Mouse (Mus musculus) heart, postnatal 25 days (tissue): ENCODE data around the gene Rassf2. TPM values are rescaled to one million over a fixed set of nuclear protein-coding genes. Genes with fewer than 3 reads are reported as not detected.
A peak's percentile ranks its signal among the peaks of the same experiment; 100 is the strongest.

ENCODE experiments used
- DNase-seq: peaks from one replicate; pipeline ENCODE4 v3.0.0; 2022; ENCODE audit warnings: low spot score
- intact Hi-C: fragments of 180-260 bp; cut with DNase I; formaldehyde crosslinking; loops from one replicate; pipeline ENCODE4 v1.15.1; 2025
- total RNA-seq, 2 experiments: library from RNA; stranded (reverse); gene quantifications; 2 replicates each; pipeline ENCODE4 v1.2.3; 2021

Gene Rassf2
- total RNA-seq, 2 experiments from 2014 or later = 8.2 to 10.4 TPM

- intact Hi-C loops = no loop called here
- DNase-seq = no peak
Measured at GRCm38 (mm10) chr2:131971098-131971497, 59.0 kb downstream of the Rassf2 start.

DNA sequence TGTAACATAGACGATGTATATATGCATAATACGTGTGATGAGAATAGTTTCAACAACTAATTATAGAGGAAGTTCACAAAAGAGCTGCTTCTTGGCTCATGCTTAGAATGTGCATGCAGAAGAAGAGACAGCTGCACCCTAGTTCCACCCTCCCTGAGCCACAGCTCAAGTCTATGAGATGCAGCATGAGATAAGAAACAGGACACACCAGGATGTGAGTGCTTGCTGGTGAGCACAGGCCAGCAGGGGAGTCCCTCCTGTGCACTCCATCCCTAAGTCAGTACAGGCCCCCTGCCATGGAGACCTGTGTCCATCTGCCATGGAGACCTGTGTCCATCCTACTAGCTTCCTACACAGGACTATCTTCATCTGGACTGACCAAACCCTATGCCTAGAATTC is 59.5 kb downstream of the Rassf2 start:
- intact Hi-C loops = no loop called here
- no peak for DNase-seq

GRCm38 (mm10) chr2:131961671-131962070 is 68.4 kb downstream of the Rassf2 start:
- no peak for DNase-seq
- intact Hi-C loops = no loop called here

DNA sequence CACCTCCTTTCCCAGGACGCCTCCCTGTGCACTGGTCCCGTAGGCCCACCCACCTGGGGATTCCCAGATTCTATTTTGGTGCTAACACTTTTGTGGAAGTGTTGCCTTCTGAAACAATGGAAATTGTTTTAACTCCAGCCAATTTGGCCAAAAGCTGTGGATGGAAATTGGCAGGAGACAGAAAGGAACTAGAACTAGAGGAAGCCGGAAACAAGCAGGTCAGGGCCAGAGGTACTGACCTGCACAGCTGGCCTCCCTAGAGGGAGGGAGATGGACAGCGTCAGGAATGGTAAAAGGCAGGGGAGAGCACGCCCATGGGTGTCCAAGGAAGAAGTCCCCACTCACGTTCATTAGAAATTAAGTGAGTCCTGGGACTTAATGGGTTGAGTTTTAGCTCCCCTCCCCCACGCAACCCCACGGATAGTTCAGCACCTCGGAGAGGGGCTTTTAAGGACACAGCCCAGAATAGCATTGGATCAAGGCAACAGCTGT is 72.3 kb downstream of the Rassf2 start:
- intact Hi-C loops = no loop called here
- no peak for DNase-seq

- intact Hi-C loops = no loop called here
- no peak for DNase-seq
Measured at GRCm38 (mm10) chr2:131956336-131957256, 73.5 kb downstream of the Rassf2 start.

DNA sequence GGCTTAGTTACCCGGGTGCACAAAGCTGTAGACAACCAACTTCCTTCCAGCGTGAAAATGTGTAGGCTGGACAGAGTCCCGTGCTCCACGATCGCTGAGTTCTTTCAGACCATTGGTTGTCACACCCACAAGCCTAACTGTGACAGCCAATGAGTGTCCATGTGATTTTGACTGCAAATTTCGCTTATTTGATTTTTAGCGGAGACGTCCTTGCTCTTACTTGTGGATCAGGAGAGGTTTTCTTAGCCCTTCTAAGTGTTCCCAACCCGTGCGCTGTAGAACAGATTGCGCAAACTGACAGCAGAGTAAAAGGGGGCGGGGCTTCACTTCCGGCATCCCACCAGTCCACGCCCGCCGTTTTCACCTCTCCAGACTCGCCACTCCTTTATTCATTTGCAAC is 74.8 kb downstream of the Rassf2 start:
- intact Hi-C loops = no loop called here
- DNase-seq = no peak

- no peak for DNase-seq
- intact Hi-C loops = loop anchor here (5.0 kb wide), 1 partner anchor 393 kb away; the partner anchor contains the start of gene Adra1d
Measured at GRCm38 (mm10) chr2:131954835-131955234, 75.2 kb downstream of the Rassf2 start.

GRCm38 (mm10) chr2:131953711-131954110 is 76.3 kb downstream of the Rassf2 start:
- DNase-seq = no peak
- intact Hi-C loops = loop anchor here (5.0 kb wide), 1 partner anchor 391 kb away; the partner anchor contains the start of gene Adra1d

DNA sequence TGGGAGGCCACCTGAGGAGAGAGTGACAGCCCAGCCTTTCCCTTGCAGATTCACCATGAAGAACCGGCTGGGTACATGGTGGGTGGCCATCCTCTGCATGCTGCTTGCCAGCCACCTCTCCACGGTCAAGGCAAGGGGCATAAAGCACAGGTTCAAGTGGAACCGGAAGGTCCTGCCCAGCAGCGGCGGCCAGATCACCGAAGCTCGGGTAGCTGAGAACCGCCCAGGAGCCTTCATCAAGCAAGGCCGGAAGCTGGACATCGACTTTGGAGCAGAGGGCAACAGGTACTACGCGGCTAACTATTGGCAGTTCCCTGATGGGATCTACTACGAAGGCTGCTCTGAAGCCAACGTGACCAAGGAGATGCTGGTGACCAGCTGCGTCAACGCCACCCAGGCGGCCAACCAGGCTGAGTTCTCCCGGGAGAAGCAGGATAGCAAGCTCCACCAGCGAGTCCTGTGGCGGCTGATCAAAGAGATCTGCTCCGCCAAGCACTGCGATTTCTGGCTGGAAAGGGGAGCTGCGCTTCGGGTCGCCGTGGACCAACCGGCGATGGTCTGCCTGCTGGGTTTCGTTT is 77.0 kb downstream of the Rassf2 start:
- intact Hi-C loops = loop anchor here (5.0 kb wide), 1 partner anchor 391 kb away; the partner anchor contains the start of gene Adra1d
- no peak for DNase-seq

DNA sequence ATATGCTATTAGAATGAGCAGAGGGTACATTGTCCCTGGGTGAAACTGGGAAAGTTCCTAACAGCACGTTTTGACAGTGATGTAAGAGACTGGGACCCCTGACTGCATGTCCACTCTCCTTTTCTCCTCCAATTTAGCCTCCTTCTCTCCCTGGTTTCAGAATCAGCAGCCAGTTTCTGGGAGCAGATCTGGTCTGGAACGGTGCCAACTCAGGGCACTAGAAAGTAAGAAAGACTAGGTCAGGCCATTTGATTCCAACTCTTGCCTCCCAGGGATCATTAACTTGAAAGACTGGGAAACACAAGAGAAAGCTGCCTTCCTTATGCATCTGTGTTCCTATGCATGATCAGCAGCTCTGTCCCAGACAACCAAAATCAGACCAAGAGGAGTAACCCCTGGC is 77.6 kb downstream of the Rassf2 start:
- intact Hi-C loops = loop anchor here (5.0 kb wide), 1 partner anchor 390 kb away; the partner anchor contains the start of gene Adra1d
- DNase-seq = no peak

DNA sequence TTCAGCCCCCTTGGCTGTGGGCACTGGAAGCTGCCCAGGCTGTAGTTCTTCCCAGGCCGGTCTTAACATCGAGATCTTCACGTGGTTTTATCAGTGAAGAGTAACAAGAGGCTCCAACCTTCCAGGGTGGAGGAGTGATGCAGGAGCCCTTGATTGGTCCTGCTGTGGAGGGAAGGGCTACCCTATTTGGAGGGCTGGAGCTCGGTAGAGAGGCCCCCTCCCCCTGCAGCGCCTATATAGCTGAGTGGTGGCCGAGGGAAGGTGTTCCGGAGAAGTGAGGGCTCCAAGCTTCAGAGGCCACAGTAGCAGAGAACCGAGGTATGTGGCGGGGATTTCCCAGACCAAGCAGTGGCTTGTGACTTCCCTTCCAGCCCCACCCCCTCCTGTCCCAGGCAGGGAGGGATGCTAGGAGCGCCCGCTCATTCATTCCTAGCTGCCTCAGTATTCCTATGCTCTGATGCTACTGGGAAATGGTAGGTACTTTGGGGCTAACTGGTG is 79.4 kb downstream of the Rassf2 start, which contains the start of gene Prnd:
TSS of gene Prnd (plus strand) at position 264 of the 498 bp plus-strand sequence.
- peak; percentile 0 for DNase-seq
- intact Hi-C loops = loop anchor here (5.0 kb wide), 1 partner anchor 388 kb away; the partner anchor contains the start of gene Adra1d

DNA sequence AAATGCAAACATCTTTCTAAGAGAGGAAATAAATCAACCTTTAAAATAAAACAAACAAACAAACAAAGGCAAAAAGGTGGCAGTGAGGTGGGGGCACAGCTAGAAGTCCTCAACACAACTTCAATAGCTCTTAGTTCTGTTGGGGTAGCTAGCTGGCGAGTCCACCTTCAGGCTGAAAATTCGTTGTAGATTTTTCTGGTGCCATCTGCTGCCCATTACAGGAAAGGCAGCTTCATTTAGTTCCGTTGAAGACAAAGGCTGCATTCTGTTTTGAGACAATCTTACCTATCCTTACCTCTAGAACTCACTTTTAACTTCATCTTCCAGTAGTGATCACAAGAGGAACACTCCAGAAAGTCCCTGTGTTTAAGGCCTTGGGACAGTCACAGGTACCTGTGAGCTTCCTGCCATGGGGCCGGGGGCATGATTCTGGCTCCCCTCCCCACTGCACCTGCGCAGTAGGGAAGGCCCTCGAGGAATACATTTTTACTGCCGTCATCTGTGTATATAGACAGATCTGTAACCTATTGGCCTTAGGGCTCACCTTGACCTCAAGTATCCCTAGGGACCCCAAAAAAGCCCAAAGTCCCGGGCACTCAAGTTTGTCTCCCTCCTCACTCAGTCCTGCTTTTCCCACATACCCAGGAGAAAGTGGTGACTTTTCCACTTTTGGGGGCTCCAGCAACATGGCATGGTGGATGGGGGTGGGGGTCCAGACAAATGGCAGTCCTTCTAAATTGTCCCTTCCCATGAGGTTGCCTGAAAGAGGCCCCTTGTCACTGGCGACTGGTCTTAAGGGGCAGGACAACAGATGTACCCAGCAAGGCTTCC is 80.1 kb downstream of the Rassf2 start:
- intact Hi-C loops = loop anchor here (1.0 to 10.0 kb wide), 4 partner anchors 48 to 405 kb away; partner anchors contain the start of gene Adra1d
- peak; percentile 1 for DNase-seq

DNA sequence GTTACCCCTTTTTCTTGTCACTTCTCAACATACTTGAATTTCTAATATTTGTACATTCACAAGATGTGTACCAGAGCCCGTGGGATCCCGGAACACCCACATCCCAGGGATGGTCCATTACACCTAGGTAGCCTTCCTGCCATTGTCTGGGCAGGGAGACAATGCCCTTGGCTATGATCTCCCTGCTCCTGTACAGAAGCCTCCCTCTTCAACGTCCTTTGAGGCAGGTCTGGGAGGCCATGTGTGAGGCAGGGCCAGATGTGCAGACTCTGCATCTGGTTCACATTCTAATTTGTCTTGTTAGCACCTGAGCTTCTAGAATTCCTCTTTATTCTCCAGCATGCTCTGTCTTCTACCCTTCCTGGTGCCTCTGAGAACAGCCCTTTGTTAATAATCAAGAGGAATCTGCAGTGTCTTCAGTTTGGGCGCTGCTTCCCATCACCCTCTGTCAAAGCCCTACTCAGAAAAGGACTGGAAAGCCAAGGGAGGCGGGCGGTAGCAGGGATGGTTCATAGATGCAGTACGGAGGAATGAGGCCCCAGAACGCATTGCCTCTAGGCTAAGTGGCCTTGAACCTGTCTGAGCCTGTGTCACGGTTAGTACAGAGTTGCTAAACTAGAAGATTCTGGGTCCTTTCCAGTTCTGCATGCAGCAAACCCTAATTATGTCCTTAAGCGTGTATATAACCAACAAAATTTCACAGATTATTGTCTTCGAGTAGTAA is 81.0 kb downstream of the Rassf2 start:
- intact Hi-C loops = loop anchor here (1.0 to 10.0 kb wide), 3 partner anchors 47 to 404 kb away; no protein-coding TSS in a partner anchor
- no peak for DNase-seq

DNA sequence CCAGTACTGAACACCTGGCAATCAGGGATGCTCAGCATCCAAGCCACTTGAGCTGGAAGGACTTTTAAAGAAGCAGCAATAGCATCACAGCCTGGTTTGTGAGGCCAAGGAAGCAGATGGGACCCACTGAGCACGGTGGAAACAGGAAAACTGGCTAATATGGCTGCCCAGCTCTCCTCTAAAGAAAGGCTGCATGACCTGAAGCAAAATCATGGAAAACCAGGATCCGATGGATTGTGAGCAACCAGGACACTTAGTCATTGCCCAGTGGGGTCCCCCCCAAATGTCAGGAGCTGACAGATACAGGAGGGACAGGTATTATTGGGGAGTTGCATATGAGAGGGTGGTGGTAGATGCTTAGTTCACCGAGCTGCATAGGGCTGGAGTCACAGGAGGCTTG is 81.9 kb downstream of the Rassf2 start:
- intact Hi-C loops = loop anchor here (5.0 to 10.0 kb wide), 2 partner anchors 46 to 403 kb away; no protein-coding TSS in a partner anchor
- DNase-seq = peak; percentile 0

DNA sequence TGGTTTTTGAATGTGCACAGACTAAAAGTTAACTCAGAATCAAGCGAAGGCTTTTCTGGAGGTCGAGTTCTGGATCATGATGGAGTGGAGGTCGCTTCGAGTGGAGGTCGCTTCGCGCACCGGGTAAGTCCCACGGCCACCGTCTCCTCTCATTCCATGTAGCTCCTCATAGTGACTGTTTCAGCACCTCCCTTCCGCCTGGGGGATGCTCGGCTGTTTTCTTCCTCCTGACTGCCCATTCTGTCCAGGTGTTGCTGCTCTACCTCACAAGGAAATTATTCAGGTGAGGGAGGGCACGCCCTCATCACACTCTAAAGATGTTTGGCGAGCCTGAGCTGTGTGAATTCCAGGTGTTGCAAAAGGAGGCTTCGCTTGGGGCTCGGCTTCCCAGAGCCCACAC is 83.7 kb downstream of the Rassf2 start:
- peak; percentile 0 for DNase-seq
- intact Hi-C loops = loop anchor here (5.0 to 10.0 kb wide), 2 partner anchors 44 to 402 kb away; no protein-coding TSS in a partner anchor

DNA sequence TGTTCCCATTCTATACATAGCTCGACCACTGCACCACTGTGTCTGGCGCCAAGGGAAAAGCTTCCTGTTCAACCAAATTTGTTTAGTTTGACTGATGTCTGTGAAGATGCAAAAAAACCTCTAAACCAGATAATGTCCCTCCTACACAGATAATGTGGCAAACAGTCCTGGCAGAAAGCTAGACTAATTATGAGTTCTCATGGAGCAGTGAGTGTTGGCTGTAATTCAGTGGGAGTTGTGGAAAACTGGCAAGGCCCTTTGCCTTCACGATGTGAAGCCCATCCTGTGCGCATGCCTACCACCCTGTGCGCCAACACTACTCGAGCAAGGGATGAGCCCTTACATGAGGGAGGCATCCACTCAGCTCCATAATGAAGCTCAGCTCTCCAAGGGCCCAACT is 84.3 kb downstream of the Rassf2 start:
- DNase-seq = peak; percentile 0
- intact Hi-C loops = loop anchor here (5.0 to 10.0 kb wide), 2 partner anchors 43 to 401 kb away; no protein-coding TSS in a partner anchor

DNA sequence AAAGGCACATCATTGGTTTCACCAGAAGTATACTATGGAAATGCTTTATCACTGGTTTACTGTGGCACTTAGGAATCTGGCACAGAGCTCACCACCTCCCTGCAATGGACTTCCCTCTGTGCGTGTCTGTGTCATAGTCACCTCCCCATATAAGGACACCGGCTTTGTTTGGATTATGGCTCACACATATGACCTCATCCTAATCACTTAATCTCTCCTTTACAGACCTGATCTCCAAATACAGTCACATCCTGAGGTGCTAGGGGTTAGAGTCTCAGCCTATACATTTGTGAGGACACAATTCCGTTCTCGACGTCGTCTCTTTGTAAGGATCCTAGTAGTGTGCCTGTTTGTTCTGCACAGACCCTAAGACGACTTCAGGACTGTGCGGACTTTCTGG is 84.8 kb downstream of the Rassf2 start:
- intact Hi-C loops = loop anchor here (5.0 to 10.0 kb wide), 2 partner anchors 43 to 400 kb away; no protein-coding TSS in a partner anchor
- DNase-seq = no peak

GRCm38 (mm10) chr2:131944370-131944769 is 85.7 kb downstream of the Rassf2 start:
- intact Hi-C loops = loop anchor here (10.0 kb wide), 1 partner anchor 400 kb away; no protein-coding TSS in a partner anchor
- DNase-seq = peak; percentile 0
